Mouse (Mus musculus): Measurements from ENCODE around the gene Xrn1. TPM values are rescaled to one million over a fixed set of nuclear protein-coding genes. Genes with fewer than 3 reads are reported as not detected.
"Not testable (repeated sequence)": the region's sequence is repeated elsewhere in the genome, so short reads cannot be mapped to it uniquely, and the experiment has no call there.

Gene Xrn1
- total and polyA plus RNA-seq, 3 experiments, result 8.1 to 11.9 (median 9.3) TPM

DNA sequence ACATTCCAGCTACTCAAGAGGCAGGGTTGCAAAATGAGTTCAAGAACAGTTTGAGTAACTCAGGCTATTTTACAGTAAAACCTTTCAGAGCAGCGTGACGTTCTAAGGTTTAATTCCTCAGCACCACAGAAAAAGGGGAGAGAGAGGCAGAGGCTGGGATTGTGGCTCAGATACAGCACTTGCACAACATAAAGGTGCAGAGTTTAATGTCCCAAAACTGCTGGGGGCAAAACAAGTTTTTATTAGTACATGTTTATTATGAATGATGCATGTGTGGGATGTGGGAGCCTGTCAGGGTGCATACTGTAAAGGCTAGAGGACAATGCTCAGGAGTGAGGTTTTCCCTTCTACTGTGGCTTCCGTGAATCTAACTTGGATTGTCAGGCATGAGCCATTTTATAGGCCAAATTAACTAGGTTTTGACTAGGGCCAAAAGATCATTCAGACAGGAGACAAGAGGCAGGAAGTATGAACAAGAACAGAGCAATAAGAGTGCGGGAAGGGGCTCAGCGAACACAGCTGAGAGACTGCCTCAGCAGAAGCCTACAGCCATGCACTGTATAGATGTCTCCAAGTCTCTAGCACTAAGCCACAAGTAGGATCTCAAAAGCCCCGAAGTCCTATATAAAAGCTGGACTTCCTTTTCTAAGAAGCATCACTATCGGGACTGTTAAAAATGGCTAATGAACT is 3.6 kb downstream of the Xrn1 start:
- no peak for DNase-seq (ENCODE audit: extremely low read depth)
- Histone ChIP-seq H3K79me2 (replicated peaks; ENCODE audit: control insufficient read depth, extremely low read depth, insufficient read depth, poor library complexity, severe bottlenecking) (peaks cover 30% of the 10 kb centered on the region; the same call in 1 of the 2 replicates), H3K4me1 (ENCODE audit: control insufficient read depth in 1 of 2, insufficient read depth in 2 of 2) (peaks cover 0 to 11% of the 10 kb centered on the region in 2 experiments; a peak in 2 of 4 replicates), H3K27me3 (replicated peaks) (no peaks in the 10 kb centered on the region), H3K9ac (ENCODE audit: insufficient read depth, low read depth) (no peak overlapping the region), H3K36me3 (replicated peaks in 1 of 2; ENCODE audit: control insufficient read depth in 1 of 2, insufficient read depth in 1 of 2, low read length in 1 of 2) (peaks cover 3 to 25% of the 10 kb centered on the region in 2 experiments), H3K4me2 (ENCODE audit: insufficient read depth, low read depth, poor library complexity, severe bottlenecking) (no peak overlapping the region), H3K27ac (ENCODE audit: insufficient read depth, low read depth) (no peak overlapping the region), H3K9me3 (replicated peaks; ENCODE audit: low read length) (no peaks in the 10 kb centered on the region), H3K4me3 (replicated peaks in 1 of 3; ENCODE audit: low read depth in 2 of 3, low read length in 2 of 3, poor library complexity in 1 of 3) (no peak overlapping the region)
- dilution Hi-C loops (cut with MboI; ENCODE audit: extremely low pct_ligation_motif_present, extremely low pct_unique_long_range_greater_than_20kb, low sequenced_read_pairs) (no loop called here), in situ Hi-C loops (cut with MboI; ENCODE audit: low pct_ligation_motif_present, low pct_unique_long_range_greater_than_20kb, low sequenced_read_pairs) (no loop called here)
- TF ChIP-seq ETS1 (conservative IDR thresholded peaks at IDR 0.05; ENCODE audit: low read depth, low read length), result no peak
- TF ChIP-seq UBTF (IDR thresholded peaks at IDR 0.05; ENCODE audit: low read depth, low read length), result no peak
- no peak for TF ChIP-seq POLR2A (IDR thresholded peaks at IDR 0.05; ENCODE audit: low read depth, low read length)
- TF ChIP-seq RAD21 (IDR thresholded peaks at IDR 0.05; ENCODE audit: low read depth, low read length), result no peak
- TF ChIP-seq PAX5 (IDR thresholded peaks at IDR 0.05; ENCODE audit: low read length), result no peak
- no peak for TF ChIP-seq RCOR1 (conservative IDR thresholded peaks at IDR 0.05; ENCODE audit: low read depth, low read length)

DNA sequence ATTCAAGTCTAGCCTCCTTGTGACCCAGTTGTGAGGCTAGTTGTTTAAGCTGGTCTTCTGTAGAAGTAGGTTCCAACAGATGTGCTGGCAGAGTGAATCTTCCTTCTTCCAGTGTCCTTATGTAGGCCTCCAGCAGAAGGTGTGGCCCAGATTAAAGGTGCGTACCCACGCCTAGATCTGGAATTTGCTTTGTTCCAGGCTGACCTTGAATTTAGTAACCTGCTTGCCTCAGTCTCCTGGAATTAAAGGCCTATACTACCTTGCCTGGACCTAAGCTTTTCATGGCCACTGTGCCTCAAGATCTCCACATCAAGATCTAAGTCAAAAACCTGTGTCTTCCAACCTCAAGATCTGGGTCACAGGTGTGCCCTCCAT is 4.2 kb downstream of the Xrn1 start:
- H3K36me3 ChIP-seq (replicated peaks in 1 of 2; ENCODE audit: control insufficient read depth in 1 of 2, insufficient read depth in 1 of 2, low read length in 1 of 2), result peaks cover 3 to 29% of the 10 kb centered on the region in 2 experiments
- H3K27me3 ChIP-seq (replicated peaks); dilution Hi-C loops (cut with MboI; ENCODE audit: extremely low pct_ligation_motif_present, extremely low pct_unique_long_range_greater_than_20kb, low sequenced_read_pairs); H3K4me3 ChIP-seq (replicated peaks in 1 of 3; ENCODE audit: low read depth in 2 of 3, low read length in 2 of 3, poor library complexity in 1 of 3); H3K4me2 ChIP-seq (ENCODE audit: insufficient read depth, low read depth, poor library complexity, severe bottlenecking); H3K27ac ChIP-seq (ENCODE audit: insufficient read depth, low read depth); in situ Hi-C loops (cut with MboI; ENCODE audit: low pct_ligation_motif_present, low pct_unique_long_range_greater_than_20kb, low sequenced_read_pairs); H3K4me1 ChIP-seq (ENCODE audit: control insufficient read depth in 1 of 2, insufficient read depth in 2 of 2); DNase-seq (ENCODE audit: extremely low read depth); H3K9me3 ChIP-seq (replicated peaks; ENCODE audit: low read length); H3K9ac ChIP-seq (ENCODE audit: insufficient read depth, low read depth): not testable (repeated sequence)
- peaks cover 26% of the 10 kb centered on the region; the same call in 1 of the 2 replicates for H3K79me2 ChIP-seq (replicated peaks; ENCODE audit: control insufficient read depth, extremely low read depth, insufficient read depth, poor library complexity, severe bottlenecking)

DNA sequence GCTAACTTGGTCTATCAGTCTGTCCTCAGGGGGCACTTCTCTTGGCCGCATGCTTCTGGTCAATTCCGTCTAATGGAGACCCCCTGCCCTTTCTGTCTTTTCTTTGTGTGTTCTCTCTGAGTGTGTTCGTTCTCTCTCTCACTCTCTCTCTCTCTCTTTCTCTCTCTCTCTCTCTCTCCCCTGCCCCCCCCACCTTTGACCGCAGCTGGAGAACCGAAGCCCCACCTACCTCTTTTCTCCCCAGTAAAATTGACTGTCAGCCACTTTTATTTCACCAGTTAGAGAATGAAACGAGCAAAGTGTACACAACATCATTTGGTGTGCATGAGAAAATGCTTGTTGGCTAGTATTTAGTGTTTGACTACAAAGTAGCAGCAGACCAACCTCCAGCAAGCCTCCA is 4.7 kb downstream of the Xrn1 start:
- no peak overlapping the region for H3K27ac ChIP-seq (ENCODE audit: insufficient read depth, low read depth)
- dilution Hi-C loops (cut with MboI; ENCODE audit: extremely low pct_ligation_motif_present, extremely low pct_unique_long_range_greater_than_20kb, low sequenced_read_pairs) (no loop called here), in situ Hi-C loops (cut with MboI; ENCODE audit: low pct_ligation_motif_present, low pct_unique_long_range_greater_than_20kb, low sequenced_read_pairs) (no loop called here)
- peaks cover 26% of the 10 kb centered on the region; the same call in 1 of the 2 replicates for H3K79me2 ChIP-seq (replicated peaks; ENCODE audit: control insufficient read depth, extremely low read depth, insufficient read depth, poor library complexity, severe bottlenecking)
- TF ChIP-seq MEF2A (IDR thresholded peaks at IDR 0.05; ENCODE audit: borderline replicate concordance, low read depth, low read length) (no peak), ZNF384 (IDR thresholded peaks at IDR 0.05; ENCODE audit: low read depth, low read length) (no peak), JUN (IDR thresholded peaks at IDR 0.05; ENCODE audit: insufficient read depth, low read depth, low read length) (no peak), ETS1 (conservative IDR thresholded peaks at IDR 0.05; ENCODE audit: low read depth, low read length) (no peak), MYC (IDR thresholded peaks at IDR 0.05; ENCODE audit: low read depth, low read length) (no peak), NRF1 (IDR thresholded peaks at IDR 0.05; ENCODE audit: low read depth, low read length) (no peak), BHLHE40 (IDR thresholded peaks at IDR 0.05; ENCODE audit: low read depth, low read length) (no peak), ELF1 (IDR thresholded peaks at IDR 0.05; ENCODE audit: low read depth, low read length) (no peak), CHD1 (IDR thresholded peaks at IDR 0.05; ENCODE audit: low read depth, low read length) (no peak), JUND (conservative IDR thresholded peaks at IDR 0.05; ENCODE audit: low read depth, low read length) (no peak)
- no peaks in the 10 kb centered on the region for H3K27me3 ChIP-seq (replicated peaks)
- H3K4me1 ChIP-seq (ENCODE audit: control insufficient read depth in 1 of 2, insufficient read depth in 2 of 2), result peaks cover 0 to 9% of the 10 kb centered on the region in 2 experiments; a peak in 2 of 4 replicates
- no peak overlapping the region for H3K4me3 ChIP-seq (replicated peaks in 1 of 3; ENCODE audit: low read depth in 2 of 3, low read length in 2 of 3, poor library complexity in 1 of 3)
- H3K36me3 ChIP-seq (replicated peaks in 1 of 2; ENCODE audit: control insufficient read depth in 1 of 2, insufficient read depth in 1 of 2, low read length in 1 of 2), result peaks cover 3 to 33% of the 10 kb centered on the region in 2 experiments
- no peaks in the 10 kb centered on the region for H3K9me3 ChIP-seq (replicated peaks; ENCODE audit: low read length)
- no peak overlapping the region for H3K4me2 ChIP-seq (ENCODE audit: insufficient read depth, low read depth, poor library complexity, severe bottlenecking)
- no peak overlapping the region for H3K9ac ChIP-seq (ENCODE audit: insufficient read depth, low read depth)
- no peak for DNase-seq (ENCODE audit: extremely low read depth)
